Mouse (Mus musculus) ovary, postnatal 14 days (tissue): ENCODE results near the gene Megf11.
"Not testable (repeated sequence)": the region's sequence is repeated elsewhere in the genome, so short reads cannot be mapped to it uniquely, and the experiment has no call there.

Source experiments
- DNase-seq: peaks from one replicate; pipeline ENCODE4 v3.0.0; 2022; ENCODE audit warnings: low spot score

Gene Megf11

GRCm38 (mm10) chr9:64466564-64466963 is 81.1 kb downstream of the Megf11 start:
- no peak for DNase-seq

- DNase-seq: no peak
These were observed 85.4 kb downstream of the Megf11 start for GRCm38 (mm10) chr9:64470806-64471205.

GRCm38 (mm10) chr9:64471336-64471735 is 85.9 kb downstream of the Megf11 start:
- DNase-seq: no peak

GRCm38 (mm10) chr9:64472165-64472564 is 86.7 kb downstream of the Megf11 start:
- no peak for DNase-seq

- DNase-seq: no peak
These were observed 87.3 kb downstream of the Megf11 start for GRCm38 (mm10) chr9:64472743-64473142.

GRCm38 (mm10) chr9:64473170-64473569 is 87.7 kb downstream of the Megf11 start:
- DNase-seq: no peak

- DNase-seq: no peak
These were observed 88.3 kb downstream of the Megf11 start for GRCm38 (mm10) chr9:64473695-64474094.

GRCm38 (mm10) chr9:64474142-64474541 is 88.7 kb downstream of the Megf11 start:
- DNase-seq: peak; percentile 15

- DNase-seq: no peak
These were observed 90.5 kb downstream of the Megf11 start for GRCm38 (mm10) chr9:64475942-64476341.

- DNase-seq: not testable (repeated sequence)
These were observed 92.0 kb downstream of the Megf11 start for GRCm38 (mm10) chr9:64477397-64477796.

- DNase-seq: no peak
These were observed 96.7 kb downstream of the Megf11 start for GRCm38 (mm10) chr9:64482126-64482525.

- DNase-seq: no peak
These were observed 102.0 kb downstream of the Megf11 start for GRCm38 (mm10) chr9:64487377-64487776.

GRCm38 (mm10) chr9:64494647-64495046 is 109.2 kb downstream of the Megf11 start:
- no peak for DNase-seq

- DNase-seq: peak; percentile 10
These were observed 113.5 kb downstream of the Megf11 start for GRCm38 (mm10) chr9:64498929-64499328.

- no peak for DNase-seq
These were observed 115.8 kb downstream of the Megf11 start for GRCm38 (mm10) chr9:64501211-64501610.

- DNase-seq: no peak
These were observed 118.6 kb downstream of the Megf11 start for GRCm38 (mm10) chr9:64503996-64504395.

- no peak for DNase-seq
These were observed 119.0 kb downstream of the Megf11 start for GRCm38 (mm10) chr9:64504456-64504855.

GRCm38 (mm10) chr9:64504921-64505320 is 119.5 kb downstream of the Megf11 start:
- DNase-seq: no peak

- no peak for DNase-seq
These were observed 121.2 kb downstream of the Megf11 start for GRCm38 (mm10) chr9:64506440-64507206.

GRCm38 (mm10) chr9:64507207-64507517 is 121.7 kb downstream of the Megf11 start:
- DNase-seq: no peak

- no peak for DNase-seq
These were observed 122.6 kb downstream of the Megf11 start for GRCm38 (mm10) chr9:64507995-64508394.

- DNase-seq: no peak
These were observed 129.4 kb downstream of the Megf11 start for GRCm38 (mm10) chr9:64514826-64515225.

GRCm38 (mm10) chr9:64519921-64520746 is 134.7 kb downstream of the Megf11 start:
- no peak for DNase-seq
